Mouse (Mus musculus) heart, embryonic 14.5 days (tissue): ENCODE measurements at regions not wholly inside any gene's neighbourhood (a gene's known extent, or its start where the extent isn't known, plus 50 kb on each side); places are given as distances from the start of the nearest gene placed in this dataset.

Experiments used
- ATAC-seq: fragments of 200-750 bp; cut with Nextera tagmentation; 2 replicates; pipeline ENCODE4 v1.8.0; 2017; ENCODE audit warnings: low read depth, moderate TSS enrichment; ENCODE audit not compliant: insufficient number of reproducible peaks, insufficient read depth, low FRiP score
- H3K27ac ChIP-seq, 2 experiments: fragments of 200-500 bp in 1 of 2; fragments of 300-500 bp in 1 of 2; sonication (generic) in 1 of 2; replicated peaks in 1 of 2; 2 replicates each; pipeline ENCODE4 v1.5.1; 2012 to 2014; ENCODE audit warnings: low read depth in 2 of 2, low read length in 2 of 2, control low read depth in 1 of 2, mild to moderate bottlenecking in 1 of 2, mixed read lengths in 1 of 2; ENCODE audit not compliant: control insufficient read depth in 1 of 2, insufficient read depth in 1 of 2
- H3K27me3 ChIP-seq: fragments of 300-500 bp; sonication (generic); 2 replicates; pipeline ENCODE4 v1.6.1; 2014; ENCODE audit warnings: mild to moderate bottlenecking, low read length, control low read depth; ENCODE audit not compliant: control insufficient read depth, insufficient read depth
- H3K36me3 ChIP-seq: fragments of 300-500 bp; sonication (generic); 2 replicates; pipeline ENCODE4 v1.6.1; 2014; ENCODE audit warnings: mild to moderate bottlenecking, control low read depth, low read length, mixed read lengths; ENCODE audit not compliant: control insufficient read depth, insufficient read depth
- H3K4me1 ChIP-seq, 2 experiments: fragments of 200-500 bp in 1 of 2; fragments of 300-500 bp in 1 of 2; sonication (generic) in 1 of 2; 2 replicates each; pipeline ENCODE4 v1.6.1; 2012 to 2014; ENCODE audit warnings: low read length in 2 of 2, control low read depth in 1 of 2, mixed read lengths in 1 of 2; ENCODE audit not compliant: control insufficient read depth in 2 of 2, insufficient read depth in 2 of 2
- H3K4me2 ChIP-seq: fragments of 300-500 bp; sonication (generic); 2 replicates; pipeline ENCODE4 v1.6.1; 2014; ENCODE audit warnings: mild to moderate bottlenecking, low read length
- H3K4me3 ChIP-seq, 2 experiments: fragments of 200-500 bp in 1 of 2; fragments of 300-500 bp in 1 of 2; sonication (generic) in 1 of 2; 2 replicates each; pipeline ENCODE4 v1.5.1; 2012 to 2014; ENCODE audit warnings: low read length in 2 of 2, mild to moderate bottlenecking in 2 of 2, control low read depth in 1 of 2, low read depth in 1 of 2, moderate library complexity in 1 of 2; ENCODE audit not compliant: control insufficient read depth in 1 of 2, insufficient read depth in 1 of 2
- H3K9ac ChIP-seq: fragments of 300-500 bp; sonication (generic); 2 replicates; pipeline ENCODE4 v1.6.1; 2014; ENCODE audit warnings: mild to moderate bottlenecking, low read length
- H3K9me3 ChIP-seq: fragments of 300-500 bp; sonication (generic); 2 replicates; pipeline ENCODE4 v1.6.1; 2016; ENCODE audit warnings: low read length, control low read depth; ENCODE audit not compliant: control insufficient read depth
- WGBS: fragments of 180-500 bp; shearing (Covaris S2); extraction: QIAGEN DNeasy Blood & Tissue Kit; methylation state at CpG from one replicate; pipeline ENCODE4 v1.1.7; 2014; 5-methylcytosine and 5-hydroxymethylcytosine counted together

GRCm38 (mm10) chr9:43682102-43682501 is 61.7 kb upstream of the Nectin1 start:
- Histone ChIP-seq H3K27ac (no peak overlapping the region), H3K4me2 (no peak overlapping the region), H3K27me3 (peaks cover 13% of the 10 kb centered on the region; the same call in 1 of the 2 replicates), H3K4me3 (no peak overlapping the region), H3K36me3 (no peaks in the 10 kb centered on the region), H3K4me1 (no peaks in the 10 kb centered on the region), H3K9ac (no peak overlapping the region), H3K9me3 (no peaks in the 10 kb centered on the region)
- WGBS: 48% methylated on average over 5 of the region's 5 CpGs
- ATAC-seq: no peak

- H3K4me2 ChIP-seq: no peak overlapping the region
- H3K4me1 ChIP-seq: no peaks in the 10 kb centered on the region
- H3K4me3 ChIP-seq: no peak overlapping the region
- no peak overlapping the region for H3K9ac ChIP-seq
- no peaks in the 10 kb centered on the region for H3K9me3 ChIP-seq
- WGBS: 64% methylated on average over 5 of the region's 5 CpGs
- H3K36me3 ChIP-seq: no peaks in the 10 kb centered on the region
- H3K27me3 ChIP-seq: peaks cover 2% of the 10 kb centered on the region; the same call in 1 of the 2 replicates
- no peak for ATAC-seq
- no peak overlapping the region for H3K27ac ChIP-seq
Observed at GRCm38 (mm10) chr9:43684596-43684995, 59.2 kb upstream of the Nectin1 start.

- H3K4me3 ChIP-seq: no peak overlapping the region
- 60% methylated on average over 1 of the region's 1 CpGs for WGBS
- ATAC-seq: no peak
- no peaks in the 10 kb centered on the region for H3K9me3 ChIP-seq
- H3K27me3 ChIP-seq: no peaks in the 10 kb centered on the region
- no peak overlapping the region for H3K4me2 ChIP-seq
- no peak overlapping the region for H3K27ac ChIP-seq
- H3K9ac ChIP-seq: no peak overlapping the region
- H3K36me3 ChIP-seq: no peaks in the 10 kb centered on the region
- H3K4me1 ChIP-seq: no peaks in the 10 kb centered on the region
Observed at GRCm38 (mm10) chr9:43692015-43692414, 51.8 kb upstream of the Nectin1 start.

- Histone ChIP-seq H3K27ac (no peak overlapping the region), H3K27me3 (no peaks in the 10 kb centered on the region), H3K4me2 (no peak overlapping the region), H3K9ac (no peak overlapping the region), H3K4me3 (no peak overlapping the region), H3K9me3 (no peaks in the 10 kb centered on the region), H3K4me1 (no peaks in the 10 kb centered on the region), H3K36me3 (no peaks in the 10 kb centered on the region)
- WGBS: 80% methylated on average over 10 of the region's 10 CpGs
- ATAC-seq: no peak
Observed at GRCm38 (mm10) chr9:43692538-43692937, 51.2 kb upstream of the Nectin1 start.
